Mouse (Mus musculus): ENCODE results near the gene Gm11627.

- no peak for TF ChIP-seq MYOD1 (IDR thresholded peaks at IDR 0.05; ENCODE audit: control insufficient read depth in 1 of 3, insufficient read length in 2 of 3, low read depth in 2 of 3)
- no peak for TF ChIP-seq POLR2A (IDR thresholded peaks at IDR 0.05; ENCODE audit: insufficient read length, low read depth)
- TF ChIP-seq CEBPB (IDR thresholded peaks at IDR 0.05; ENCODE audit: insufficient read depth, poor library complexity, severe bottlenecking): no peak
- TF ChIP-seq MYOG (IDR thresholded peaks at IDR 0.05; ENCODE audit: control insufficient read depth in 1 of 3, insufficient read depth in 1 of 3, insufficient read length in 2 of 3, low read depth in 2 of 3): no peak
- no peak for TF ChIP-seq SRF (IDR thresholded peaks at IDR 0.05; ENCODE audit: control insufficient read depth, insufficient read length, low read depth)
- no peak for TF ChIP-seq MAX (IDR thresholded peaks at IDR 0.05; ENCODE audit: low read depth)
- TF ChIP-seq POLR2AphosphoS2 (IDR thresholded peaks at IDR 0.05; ENCODE audit: insufficient read length, low read depth): no peak
- TF ChIP-seq USF1 (IDR thresholded peaks at IDR 0.05; ENCODE audit: low read depth): no peak
- TF ChIP-seq TCF12 (IDR thresholded peaks at IDR 0.05; ENCODE audit: insufficient read depth, poor library complexity, severe bottlenecking): no peak
- no peak for TF ChIP-seq REST (IDR thresholded peaks at IDR 0.05; ENCODE audit: insufficient read depth, insufficient read length)
- TF ChIP-seq E2F4 (IDR thresholded peaks at IDR 0.05; ENCODE audit: insufficient read depth): no peak
Measured at GRCm38 (mm10) chr11:102567723-102568122, 11.5 kb downstream of the Gm11627 start.

All from myocyte (in vitro differentiated cells).